Mouse (Mus musculus): ENCODE data around the gene Tmprss4.

Gene Tmprss4

GRCm38 (mm10) chr9:45203797-45204410 is at the start of gene Tmprss4:
Gene Tmprss4, minus strand, starts transcription at chr9:45204092.
- no peak for DNase-seq (ENCODE audit: low spot score in 2 of 2)

GRCm38 (mm10) chr9:45252395-45252794 is 48.5 kb upstream of the Tmprss4 start:
- no peak for DNase-seq (ENCODE audit: low spot score in 2 of 2)

- no peak for DNase-seq (ENCODE audit: low spot score in 2 of 2)
Observed at GRCm38 (mm10) chr9:45251990-45252389, 48.1 kb upstream of the Tmprss4 start.

- DNase-seq (ENCODE audit: low spot score in 2 of 2), result no peak
Observed at GRCm38 (mm10) chr9:45251281-45251680, 47.4 kb upstream of the Tmprss4 start.

- DNase-seq (ENCODE audit: low spot score in 2 of 2), result no peak
Observed at GRCm38 (mm10) chr9:45250306-45250705, 46.4 kb upstream of the Tmprss4 start.

GRCm38 (mm10) chr9:45247536-45247935 is 43.6 kb upstream of the Tmprss4 start:
- no peak for DNase-seq (ENCODE audit: low spot score in 2 of 2)

- peak in 1 of 2 experiments; percentile 18 for DNase-seq (ENCODE audit: low spot score in 2 of 2)
Observed at GRCm38 (mm10) chr9:45246060-45246459, 42.2 kb upstream of the Tmprss4 start.

GRCm38 (mm10) chr9:45245432-45245831 is 41.5 kb upstream of the Tmprss4 start:
- DNase-seq (ENCODE audit: low spot score in 2 of 2), result no peak

GRCm38 (mm10) chr9:45241397-45241796 is 37.5 kb upstream of the Tmprss4 start:
- no peak for DNase-seq (ENCODE audit: low spot score in 2 of 2)

- DNase-seq (ENCODE audit: low spot score in 2 of 2), result no peak
Observed at GRCm38 (mm10) chr9:45236744-45237143, 32.9 kb upstream of the Tmprss4 start.

- DNase-seq (ENCODE audit: low spot score in 2 of 2), result no peak
Observed at GRCm38 (mm10) chr9:45235668-45236227, 31.9 kb upstream of the Tmprss4 start.

- no peak for DNase-seq (ENCODE audit: low spot score in 2 of 2)
Observed at GRCm38 (mm10) chr9:45229359-45229758, 25.5 kb upstream of the Tmprss4 start.

GRCm38 (mm10) chr9:45221567-45221966 is 17.7 kb upstream of the Tmprss4 start:
- peak; percentile 84 to 87 for DNase-seq (ENCODE audit: low spot score in 2 of 2)

GRCm38 (mm10) chr9:45219644-45220043 is 15.8 kb upstream of the Tmprss4 start:
- DNase-seq (ENCODE audit: low spot score in 2 of 2), result no peak

GRCm38 (mm10) chr9:45215526-45216179 is 11.8 kb upstream of the Tmprss4 start:
- no peak for DNase-seq (ENCODE audit: low spot score in 2 of 2)

GRCm38 (mm10) chr9:45212001-45212400 is 8.1 kb upstream of the Tmprss4 start:
- no peak for DNase-seq (ENCODE audit: low spot score in 2 of 2)

GRCm38 (mm10) chr9:45207015-45207743 is 3.3 kb upstream of the Tmprss4 start:
- DNase-seq (ENCODE audit: low spot score in 2 of 2), result no peak

- DNase-seq (ENCODE audit: low spot score in 2 of 2), result no peak
Observed at GRCm38 (mm10) chr9:45206121-45206520, 2.2 kb upstream of the Tmprss4 start.

GRCm38 (mm10) chr9:45205143-45205542 is 1.3 kb upstream of the Tmprss4 start:
- DNase-seq (ENCODE audit: low spot score in 2 of 2), result no peak

- no peak for DNase-seq (ENCODE audit: low spot score in 2 of 2)
Observed at GRCm38 (mm10) chr9:45202021-45202798, 1.7 kb downstream of the Tmprss4 start.

- DNase-seq (ENCODE audit: low spot score in 2 of 2), result no peak
Observed at GRCm38 (mm10) chr9:45201319-45201947, 2.5 kb downstream of the Tmprss4 start.
